Mouse (Mus musculus) heart, postnatal 25 days (tissue): Measurements from ENCODE around the gene Camkmt. TPM values are rescaled to one million over a fixed set of nuclear protein-coding genes. Genes with fewer than 3 reads are reported as not detected.

ENCODE experiments used
- DNase-seq: peaks from one replicate; pipeline ENCODE4 v3.0.0; 2022; ENCODE audit warnings: low spot score
- intact Hi-C: fragments of 180-260 bp; cut with DNase I; formaldehyde crosslinking; loops from one replicate; pipeline ENCODE4 v1.15.1; 2025
- total RNA-seq, 2 experiments: library from RNA; stranded (reverse); gene quantifications; 2 replicates each; pipeline ENCODE4 v1.2.3; 2021

The Camkmt gene
- total RNA-seq, 2 experiments from 2014 or later, result 2.2 to 2.5 TPM

- intact Hi-C loops, result no loop called here
- DNase-seq, result no peak
Observed at GRCm38 (mm10) chr17:85258703-85259341, 168.5 kb downstream of the Camkmt start.

- no peak for DNase-seq
- intact Hi-C loops, result no loop called here
Observed at GRCm38 (mm10) chr17:85266831-85267422, 176.6 kb downstream of the Camkmt start.

GRCm38 (mm10) chr17:85271466-85272175 is 181.3 kb downstream of the Camkmt start:
- intact Hi-C loops, result no loop called here
- no peak for DNase-seq

GRCm38 (mm10) chr17:85279720-85280119 is 189.4 kb downstream of the Camkmt start:
- no peak for DNase-seq
- intact Hi-C loops, result no loop called here

GRCm38 (mm10) chr17:85282447-85282846 is 192.1 kb downstream of the Camkmt start:
- DNase-seq, result no peak
- intact Hi-C loops, result no loop called here

GRCm38 (mm10) chr17:85291154-85291553 is 200.8 kb downstream of the Camkmt start:
- no peak for DNase-seq
- intact Hi-C loops, result no loop called here

- no peak for DNase-seq
- intact Hi-C loops, result no loop called here
Observed at GRCm38 (mm10) chr17:85291601-85292000, 201.2 kb downstream of the Camkmt start.

- intact Hi-C loops, result no loop called here
- DNase-seq, result no peak
Observed at GRCm38 (mm10) chr17:85292276-85292675, 201.9 kb downstream of the Camkmt start.

- intact Hi-C loops, result no loop called here
- no peak for DNase-seq
Observed at GRCm38 (mm10) chr17:85303686-85304085, 213.3 kb downstream of the Camkmt start.

GRCm38 (mm10) chr17:85308566-85308965 is 218.2 kb downstream of the Camkmt start:
- no peak for DNase-seq
- intact Hi-C loops, result no loop called here

- DNase-seq, result no peak
- intact Hi-C loops, result no loop called here
Observed at GRCm38 (mm10) chr17:85309046-85309445, 218.7 kb downstream of the Camkmt start.

- DNase-seq, result no peak
- intact Hi-C loops, result no loop called here
Observed at GRCm38 (mm10) chr17:85311348-85311747, 221.0 kb downstream of the Camkmt start.

GRCm38 (mm10) chr17:85318401-85318800 is 228.0 kb downstream of the Camkmt start:
- no peak for DNase-seq
- intact Hi-C loops, result no loop called here

GRCm38 (mm10) chr17:85319779-85320300 is 229.5 kb downstream of the Camkmt start:
- no peak for DNase-seq
- intact Hi-C loops, result no loop called here

GRCm38 (mm10) chr17:85328901-85329300 is 238.5 kb downstream of the Camkmt start:
- DNase-seq, result no peak
- intact Hi-C loops, result no loop called here

GRCm38 (mm10) chr17:85335464-85335863 is 245.1 kb downstream of the Camkmt start:
- DNase-seq, result no peak
- intact Hi-C loops, result no loop called here

- no peak for DNase-seq
- intact Hi-C loops, result no loop called here
Observed at GRCm38 (mm10) chr17:85337666-85338065, 247.3 kb downstream of the Camkmt start.

- intact Hi-C loops, result no loop called here
Observed at GRCm38 (mm10) chr17:85341134-85341700, 250.9 kb downstream of the Camkmt start.

GRCm38 (mm10) chr17:85342471-85342870 is 252.1 kb downstream of the Camkmt start:
- DNase-seq, result no peak
- intact Hi-C loops, result no loop called here

More at GRCm38 (mm10) chr17:85341134-85341700, 250.9 kb downstream of the Camkmt start:
- no peak for DNase-seq

GRCm38 (mm10) chr17:85343435-85343834 is 253.1 kb downstream of the Camkmt start:
- no peak for DNase-seq
- intact Hi-C loops, result no loop called here

GRCm38 (mm10) chr17:85346701-85347100 is 256.3 kb downstream of the Camkmt start:
- DNase-seq, result no peak
- intact Hi-C loops, result no loop called here
